Mouse (Mus musculus) retina, postnatal 1 day (tissue): ENCODE data around the gene Scube1.

Experiments used
- DNase-seq: peaks from one replicate; pipeline ENCODE4 v3.0.0-alpha.2; 2012

Gene Scube1

DNA sequence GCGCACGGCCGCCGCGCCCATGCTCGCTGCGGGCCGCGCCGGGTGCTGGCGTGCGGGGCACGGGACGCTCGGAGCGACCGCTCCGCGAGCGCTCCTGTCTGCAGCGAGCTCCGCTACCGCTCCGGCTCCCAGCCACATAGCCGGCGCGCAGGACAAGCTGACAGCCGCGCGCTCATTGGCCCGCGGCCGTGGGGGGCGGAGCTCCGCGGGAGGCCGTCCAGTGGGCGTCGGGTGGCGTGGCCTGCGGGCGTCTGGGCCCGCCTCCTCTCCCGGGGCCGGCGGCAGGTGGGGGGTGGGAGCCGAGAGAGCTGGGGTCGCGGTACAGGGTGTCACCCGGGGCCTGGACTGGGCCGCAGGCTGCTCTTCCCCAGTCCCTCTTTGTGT is at the start of gene Scube1:
Gene Scube1, minus strand, starts transcription at position 136 of the 384 bp plus-strand sequence.
- DNase-seq = peak; percentile 94

GRCm38 (mm10) chr15:83772953-83773352 is 48.1 kb upstream of the Scube1 start:
- no peak for DNase-seq

- DNase-seq = peak; percentile 58
These were observed 47.6 kb upstream of the Scube1 start for GRCm38 (mm10) chr15:83772460-83772859.

DNA sequence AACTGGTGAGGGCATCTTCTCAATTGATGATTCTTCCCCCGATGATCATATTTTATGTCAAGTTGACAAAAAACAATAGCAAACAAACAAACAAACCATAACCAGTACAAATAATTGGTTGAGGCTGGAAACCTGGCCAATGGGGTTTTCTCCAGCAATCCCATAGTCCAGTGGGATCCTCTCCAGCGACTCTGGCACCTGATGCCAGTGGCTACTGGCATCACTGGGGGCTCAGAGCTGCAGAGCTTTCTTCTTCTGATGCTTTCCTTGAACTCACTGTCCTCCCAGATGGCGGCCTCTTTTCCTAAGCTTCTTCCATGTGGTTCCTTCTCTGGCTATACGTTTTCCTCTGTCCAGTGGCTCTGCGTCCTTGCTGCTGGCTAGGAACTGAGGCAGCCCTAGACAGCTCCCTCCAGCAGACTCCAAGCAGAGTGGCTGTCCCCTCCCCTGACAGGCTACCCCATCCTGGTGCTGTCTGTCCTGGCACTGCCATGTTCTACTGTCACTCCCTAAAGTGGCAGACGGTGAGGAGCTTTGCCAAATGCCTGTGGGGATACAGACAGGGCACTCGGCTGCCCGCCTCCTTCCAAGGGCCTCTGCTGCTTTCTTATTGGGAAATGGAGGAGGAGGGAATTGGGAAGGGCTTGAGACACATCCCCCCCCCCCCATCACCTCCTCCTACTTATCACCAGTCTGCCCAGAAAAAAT is 46.7 kb upstream of the Scube1 start:
- no peak for DNase-seq

DNA sequence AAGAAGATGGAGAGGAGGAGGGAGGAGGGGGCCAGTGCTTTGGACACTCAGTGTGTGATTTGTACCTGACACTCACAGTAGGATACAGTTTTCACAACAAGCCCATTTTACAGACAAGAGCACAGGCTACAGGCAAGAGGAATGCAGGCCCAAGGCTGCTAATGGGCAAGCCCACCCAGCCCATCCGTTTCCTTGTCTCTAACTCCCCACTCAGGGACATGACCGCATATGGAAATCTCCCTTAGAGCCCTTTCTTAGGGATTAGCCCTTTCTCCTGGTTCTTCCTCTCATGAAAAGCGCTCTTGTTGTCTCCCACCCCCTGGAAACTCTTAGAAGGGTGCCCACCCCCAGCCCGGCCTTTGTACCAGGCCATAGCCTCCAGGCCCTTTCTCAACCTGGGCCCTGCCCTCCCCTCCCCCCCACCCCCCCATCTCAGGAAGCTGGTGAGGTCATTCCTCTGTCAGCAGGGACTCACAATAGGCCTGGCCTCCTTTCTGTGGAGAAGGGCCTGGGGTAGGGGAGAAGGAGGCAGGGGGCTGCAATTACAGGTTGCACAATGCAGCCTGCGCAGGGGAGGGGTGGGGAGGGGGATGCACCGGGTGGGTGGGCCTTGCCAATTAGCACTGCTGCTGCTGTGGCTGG is 40.7 kb upstream of the Scube1 start:
- DNase-seq = peak; percentile 83

- no peak for DNase-seq
These were observed 36.7 kb upstream of the Scube1 start for GRCm38 (mm10) chr15:83761512-83761911.

DNA sequence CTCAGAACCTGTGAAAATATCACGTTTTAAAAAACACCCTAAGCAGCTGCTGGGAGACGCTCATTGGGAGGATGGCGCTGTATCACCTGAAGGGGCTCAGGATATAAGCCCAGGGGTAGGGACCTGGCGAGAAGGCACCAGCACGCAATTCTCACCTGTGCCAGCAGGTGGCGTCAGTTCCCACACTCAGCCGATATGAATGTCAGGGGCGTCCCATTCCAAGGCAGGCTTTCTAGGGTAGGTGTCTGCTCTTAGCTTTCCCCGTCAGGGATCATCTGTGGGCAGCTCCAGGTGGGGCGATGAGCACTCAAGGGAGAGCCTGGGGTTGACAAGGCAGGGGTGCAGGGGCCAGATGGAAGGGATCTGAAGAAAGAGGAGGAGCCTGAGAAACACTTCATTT is 35.9 kb upstream of the Scube1 start:
- peak; percentile 65 for DNase-seq

DNA sequence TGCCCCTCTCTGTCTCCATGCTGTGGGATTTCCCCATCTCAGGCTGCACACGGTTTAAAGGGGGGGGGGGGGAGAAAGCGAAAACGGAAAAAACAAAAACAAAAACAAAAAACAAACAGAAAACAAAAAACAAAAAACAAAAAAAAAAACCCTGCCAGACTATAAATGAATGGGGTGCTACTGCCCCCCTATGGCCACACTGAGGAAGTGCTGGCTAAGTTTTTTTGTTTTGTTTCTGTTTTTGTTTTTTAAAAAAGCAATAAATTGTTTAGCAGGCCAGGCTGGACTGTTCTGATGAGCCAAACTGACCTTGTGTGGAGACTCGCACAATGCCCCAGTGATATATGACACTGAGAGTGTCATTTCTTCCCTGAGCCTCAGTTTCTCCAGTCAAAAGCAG is 34.1 kb upstream of the Scube1 start:
- DNase-seq = no peak

- DNase-seq = peak; percentile 73
These were observed 31.9 kb upstream of the Scube1 start for GRCm38 (mm10) chr15:83756742-83757141.

DNA sequence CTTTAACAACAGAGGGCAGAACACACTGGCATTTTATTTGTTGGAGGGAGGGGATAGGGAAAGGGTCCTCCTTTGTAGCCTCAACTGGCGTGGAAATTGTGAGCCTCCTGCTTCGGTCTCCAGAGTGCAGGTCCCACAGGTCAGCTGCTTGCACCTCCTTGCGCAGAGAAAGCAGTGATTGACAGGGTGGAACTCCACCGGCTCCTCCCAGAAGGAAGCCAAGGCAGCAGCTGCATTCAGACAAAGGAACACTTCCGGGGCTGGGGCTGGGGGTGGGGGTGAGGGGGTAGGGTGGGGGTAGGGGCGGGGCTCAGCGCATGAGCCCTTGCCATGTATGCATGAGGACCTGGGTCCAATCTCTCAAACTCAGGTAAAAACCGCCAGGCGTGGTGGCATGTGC is 24.6 kb upstream of the Scube1 start:
- DNase-seq = no peak

DNA sequence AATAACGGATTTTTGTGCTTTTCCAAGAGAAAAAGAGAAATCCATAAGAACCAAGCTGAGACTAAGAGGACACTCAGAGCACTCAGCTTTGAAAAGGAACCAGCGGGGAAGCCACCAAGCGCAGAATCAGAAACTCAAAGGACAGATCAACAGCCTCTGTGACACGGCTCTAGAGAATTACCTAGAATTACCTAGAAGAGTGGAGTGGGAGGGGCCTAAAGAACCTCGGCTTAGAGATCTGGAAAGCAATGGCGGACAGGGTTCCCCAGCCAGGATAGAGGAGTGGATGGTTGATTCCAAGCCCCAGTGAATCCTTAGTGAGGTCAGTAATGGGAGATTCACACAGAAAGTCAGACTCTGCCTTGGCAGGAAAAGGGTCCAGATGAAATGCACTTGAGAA is 24.2 kb upstream of the Scube1 start:
- no peak for DNase-seq

DNA sequence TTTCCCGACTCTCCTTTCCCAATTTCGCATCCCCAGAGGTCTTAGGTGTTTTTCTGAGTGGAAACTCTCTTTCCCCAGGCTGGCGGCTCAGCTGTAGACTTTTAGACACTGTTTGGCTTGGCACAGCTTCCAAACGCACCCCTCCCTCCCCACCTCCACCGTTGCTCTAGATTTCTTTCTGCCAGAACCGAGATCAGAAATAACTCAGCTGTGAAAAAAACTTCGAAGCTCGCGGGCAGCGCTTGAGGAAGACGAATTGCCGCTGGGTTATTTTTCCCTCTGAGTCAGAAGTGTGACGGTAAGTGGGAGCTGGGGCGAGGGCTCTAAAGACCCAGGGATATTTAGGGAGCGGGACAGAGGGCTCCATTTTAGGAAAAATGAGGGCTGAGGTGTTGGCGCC is 21.5 kb upstream of the Scube1 start:
- DNase-seq = no peak

GRCm38 (mm10) chr15:83742018-83742417 is 17.2 kb upstream of the Scube1 start:
- DNase-seq = no peak

DNA sequence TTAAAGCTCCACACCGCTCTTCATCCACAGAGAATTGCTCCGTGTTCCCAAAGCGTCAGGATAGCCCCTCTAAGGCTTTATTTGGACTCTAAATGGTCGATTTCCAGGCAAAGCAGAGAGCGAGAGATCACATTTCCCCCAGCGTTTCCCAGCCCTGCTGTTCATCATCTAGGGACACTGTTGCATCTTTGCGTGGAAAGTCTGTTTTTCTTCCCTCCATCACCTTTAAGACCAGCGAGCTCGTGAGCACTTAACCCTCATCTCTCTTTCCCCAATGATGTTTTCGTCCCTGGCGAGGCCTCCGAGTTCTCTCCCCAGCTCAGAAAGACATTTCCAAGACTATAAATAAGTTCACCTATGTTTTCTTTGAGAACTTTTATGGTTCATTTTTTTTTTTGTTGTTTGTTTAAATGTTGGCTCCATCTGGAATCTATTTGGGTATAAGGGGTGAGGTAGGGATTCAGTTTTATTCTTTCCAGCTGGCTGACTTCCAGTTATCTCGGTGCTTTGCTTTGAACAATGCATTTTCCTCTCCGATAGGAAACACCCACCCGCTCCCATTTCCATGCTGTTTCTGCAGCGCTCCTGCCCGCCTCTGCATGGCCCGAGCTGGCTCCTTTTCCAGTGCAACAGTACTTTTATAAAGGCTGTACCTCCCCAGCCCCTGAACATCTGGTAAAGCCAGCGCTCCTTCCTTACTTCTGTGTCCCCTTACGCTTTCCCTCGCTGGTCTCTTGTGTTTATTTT is 16.0 kb upstream of the Scube1 start:
- DNase-seq = peak; percentile 45

- peak; percentile 80 for DNase-seq
These were observed 2.8 kb upstream of the Scube1 start for GRCm38 (mm10) chr15:83727626-83728025.

DNA sequence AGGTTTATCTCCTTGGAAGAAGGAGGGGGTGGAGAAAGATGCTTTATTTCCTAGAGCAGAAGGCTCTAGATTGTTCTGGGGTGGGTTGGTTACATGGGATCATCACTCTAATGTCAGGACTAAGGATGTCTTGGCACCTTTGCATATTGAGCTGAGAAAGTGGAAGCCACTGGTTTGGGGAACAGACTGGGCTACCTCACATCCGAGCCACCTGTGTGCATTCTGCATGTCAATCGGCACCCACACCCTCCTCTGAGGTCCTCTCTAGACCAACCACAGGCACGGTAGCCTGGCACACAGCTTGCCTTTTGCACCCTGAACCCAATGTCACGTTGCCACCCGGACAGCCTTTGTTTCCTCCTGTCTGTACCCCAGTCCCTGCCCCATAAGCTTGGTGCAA is 1.9 kb upstream of the Scube1 start:
- DNase-seq = no peak

DNA sequence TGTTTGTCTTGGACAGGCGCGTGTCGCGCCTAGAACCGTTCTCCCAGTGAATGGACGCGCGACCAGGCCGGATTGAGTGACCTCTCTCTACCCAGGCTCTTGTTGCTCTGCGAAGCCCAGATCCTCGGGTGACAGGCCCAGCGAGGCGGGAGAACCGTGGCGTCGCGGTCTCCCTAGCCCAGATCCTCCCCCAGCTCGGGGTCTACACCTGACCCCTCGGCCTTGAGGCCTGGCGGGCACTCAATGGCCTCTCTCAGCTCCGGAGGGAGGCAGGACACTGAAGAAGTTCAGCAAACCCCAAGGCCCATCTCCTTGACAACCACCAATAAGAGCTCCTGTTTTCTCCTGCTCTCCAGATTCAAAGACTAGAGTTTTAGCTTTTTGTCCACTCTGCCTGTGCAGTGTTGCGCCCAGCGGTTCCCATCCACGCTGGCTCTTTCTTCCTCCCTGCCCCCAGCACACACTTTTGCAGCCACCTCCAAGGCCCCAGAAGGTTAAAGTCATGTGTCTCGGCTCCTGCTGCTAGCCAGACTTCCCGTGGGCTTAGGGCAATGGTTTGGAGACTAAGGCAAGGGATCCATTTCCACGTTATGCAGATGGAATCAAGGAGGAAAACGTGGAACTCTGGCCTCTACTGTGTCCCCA is 857 bp upstream of the Scube1 start:
- DNase-seq = no peak

DNA sequence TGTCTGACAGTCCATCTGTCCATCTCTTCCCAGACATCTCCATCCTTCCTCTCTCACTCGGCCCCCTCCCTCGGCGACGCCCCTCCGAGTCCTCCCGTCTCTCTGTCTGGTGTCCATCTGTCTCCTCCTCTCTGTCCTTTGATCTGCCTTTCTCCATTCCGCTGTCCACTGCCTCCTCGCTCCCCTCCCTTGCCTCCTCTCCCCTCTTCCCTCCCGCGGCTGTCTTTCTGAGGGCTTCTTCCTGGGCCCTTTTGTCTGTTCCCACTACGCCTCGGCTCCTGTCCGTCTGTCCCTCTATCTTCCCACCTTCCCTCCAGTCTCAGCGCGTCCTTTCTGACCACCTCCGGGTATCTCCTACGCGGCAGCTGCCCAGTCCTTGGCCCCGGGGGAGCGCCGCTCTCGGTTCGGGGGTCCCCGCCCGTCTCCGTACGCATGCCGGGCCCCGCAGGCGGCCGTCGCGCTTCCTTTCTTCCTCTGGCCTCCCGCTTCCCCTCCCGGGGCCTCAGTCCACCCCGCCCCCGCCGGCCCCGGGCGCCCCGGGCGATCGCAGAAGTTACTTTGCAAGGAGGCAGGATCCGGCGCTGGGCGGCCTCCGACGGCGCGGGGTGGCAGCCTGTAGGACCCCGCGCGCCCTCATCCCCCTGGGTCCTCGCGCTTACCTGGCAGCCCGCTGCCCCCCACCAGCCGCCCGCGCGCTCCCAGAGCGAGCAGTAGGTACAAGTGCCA is 498 bp downstream of the Scube1 start:
- DNase-seq = peak; percentile 48

DNA sequence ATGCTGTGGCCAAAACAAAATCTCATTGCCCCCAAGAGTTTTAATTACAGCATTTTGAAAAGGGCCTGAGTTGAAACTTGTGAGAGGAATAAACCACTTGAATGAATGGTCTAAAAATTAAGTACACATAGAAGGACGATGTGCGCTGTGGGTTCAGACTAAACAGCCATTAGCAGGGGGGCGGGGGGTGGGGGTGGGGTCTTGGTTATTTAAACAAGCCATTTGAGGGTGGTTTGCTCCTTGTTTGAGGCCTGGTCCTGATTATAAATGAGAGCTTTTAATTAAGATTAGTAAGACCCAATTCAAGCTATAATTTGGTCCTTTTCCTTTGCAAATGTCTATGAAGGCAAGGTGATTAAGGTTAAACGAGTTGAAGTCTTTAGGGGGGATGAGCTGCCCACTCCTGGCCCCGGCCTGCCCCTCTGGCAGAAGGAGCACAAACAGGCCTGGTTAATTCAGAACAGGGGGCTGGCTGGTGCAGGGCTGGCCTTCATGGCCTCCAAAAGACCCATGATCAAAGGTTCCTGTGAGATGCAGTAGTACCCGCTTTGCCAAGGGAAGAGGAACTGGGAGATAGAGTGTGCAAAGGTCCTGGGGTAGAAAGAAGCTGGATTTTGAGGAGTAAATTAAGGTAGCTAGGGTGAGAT is 9.1 kb downstream of the Scube1 start:
- no peak for DNase-seq

DNA sequence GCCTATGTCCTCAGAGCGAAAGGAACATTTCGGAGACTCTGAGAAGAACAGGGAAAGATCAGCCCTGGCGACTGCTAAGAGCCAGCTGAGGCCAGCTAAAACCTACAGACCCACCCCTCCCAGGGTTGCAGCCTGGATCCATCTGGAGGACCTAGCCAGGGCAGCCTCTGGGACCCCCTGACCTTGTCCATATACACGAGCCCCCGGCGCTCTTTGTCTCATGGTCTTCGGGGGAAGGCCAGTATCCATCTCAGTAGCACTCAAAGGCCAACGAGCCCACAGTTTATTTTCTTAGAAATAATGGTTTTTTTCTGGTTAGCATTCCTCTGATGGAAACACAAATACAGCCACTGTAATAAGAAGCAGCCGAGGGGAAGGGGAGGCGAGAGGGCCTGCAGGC is 12.0 kb downstream of the Scube1 start:
- DNase-seq = no peak

DNA sequence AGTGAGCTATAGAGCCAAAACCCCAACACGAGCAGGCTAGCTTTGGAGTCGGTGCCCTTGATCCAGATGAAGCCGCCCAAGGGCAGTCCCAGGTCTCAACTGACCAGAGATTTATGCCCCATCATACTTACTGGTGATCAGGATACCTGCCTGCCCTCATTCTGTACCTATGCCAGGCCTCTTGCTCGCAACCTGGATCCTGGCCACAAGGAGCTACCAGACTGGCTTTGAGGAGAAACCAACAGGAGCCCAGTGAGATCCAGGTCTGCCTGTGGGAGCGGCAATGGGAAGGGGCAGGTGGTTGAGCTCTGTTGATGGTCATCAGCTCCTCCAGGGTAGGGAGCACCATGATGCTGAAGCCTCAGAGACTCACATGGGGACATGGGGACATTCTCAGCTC is 12.5 kb downstream of the Scube1 start:
- DNase-seq = no peak
